Mouse (Mus musculus): ENCODE data around the gene Cdh18. TPM values are rescaled to one million over a fixed set of nuclear protein-coding genes. Genes with fewer than 3 reads are reported as not detected.

The Cdh18 gene
- polyA plus RNA-seq, 1 experiment from 2014 or later = 1.6 TPM

DNA sequence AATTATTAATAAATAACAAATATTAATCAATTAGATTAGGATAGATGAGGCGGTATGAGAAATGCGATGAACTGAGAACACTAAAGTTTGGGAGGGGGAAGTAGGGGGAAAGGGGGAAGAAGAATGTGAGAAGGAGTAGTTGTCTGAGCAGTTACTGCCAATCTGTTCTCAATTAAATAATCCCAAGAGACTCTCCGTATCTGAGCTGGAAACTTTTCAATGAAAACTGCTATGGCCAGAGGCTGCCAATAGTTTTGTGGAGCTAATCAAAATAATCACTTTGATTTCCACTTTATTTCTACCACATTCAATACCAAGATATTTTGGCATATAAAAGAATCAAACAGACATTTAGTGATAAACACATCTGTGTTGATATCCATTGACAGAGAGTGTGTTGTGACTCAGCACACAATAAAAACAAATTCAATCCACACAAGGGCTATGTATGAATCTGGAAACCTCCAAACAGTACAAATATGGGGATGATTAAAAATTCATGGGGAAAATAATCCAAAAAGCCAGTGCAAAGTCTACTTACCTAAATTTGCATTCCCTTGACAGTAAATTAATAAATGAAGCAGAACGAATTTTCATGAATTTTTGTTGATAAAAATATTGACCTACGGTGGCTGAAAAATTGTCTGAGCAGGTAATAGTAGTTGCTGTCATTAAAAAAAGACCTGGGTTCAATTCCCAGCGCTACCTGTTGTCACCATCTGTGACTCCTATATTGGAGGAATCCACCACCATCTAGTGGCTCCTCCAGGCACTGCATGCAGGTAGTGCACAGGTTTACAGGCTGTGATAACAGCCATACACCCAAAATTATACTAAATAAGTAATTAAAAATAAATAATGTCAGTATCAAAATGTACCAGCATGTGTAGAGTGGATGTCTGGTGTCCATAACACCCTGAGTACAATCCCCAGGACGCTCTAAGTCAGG lies 922.0 kb downstream of the Cdh18 start:
- no peak overlapping the region for H3K9ac ChIP-seq (ENCODE audit: low read length)
- H3K27me3 ChIP-seq (replicated peaks; ENCODE audit: control insufficient read depth, insufficient read depth, low read length) = no peaks in the 10 kb centered on the region
- WGBS = 79% methylated on average over 7 of the region's 7 CpGs

DNA sequence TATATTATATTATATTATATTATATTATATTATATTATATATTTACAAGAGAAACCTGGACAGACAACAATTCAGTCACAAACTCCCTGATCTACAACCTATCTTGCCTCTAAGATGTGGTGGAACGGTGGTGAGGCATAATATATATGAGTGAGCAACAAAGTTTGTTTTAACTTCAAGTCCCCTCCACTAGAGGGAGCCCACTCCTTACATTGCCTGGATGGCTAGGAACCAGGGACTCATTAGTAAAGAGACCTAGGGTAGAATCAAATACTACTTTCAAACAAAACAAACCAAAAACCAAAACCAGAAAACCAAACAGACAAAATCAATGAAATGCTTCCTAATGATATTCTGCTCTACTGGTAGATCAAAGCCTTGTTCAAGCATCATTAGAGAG lies 937.5 kb downstream of the Cdh18 start:
- no peak overlapping the region for H3K4me2 ChIP-seq (ENCODE audit: low read length)
- DNase-seq (ENCODE audit: low spot score) = no peak

More for the DNA sequence above, 922.0 kb downstream of the Cdh18 start:
- H3K9me3 ChIP-seq (ENCODE audit: control insufficient read depth, low read length) = no peaks in the 10 kb centered on the region
- H3K4me1 ChIP-seq (replicated peaks; ENCODE audit: control insufficient read depth, insufficient read depth, low read length) = no peaks in the 10 kb centered on the region
- DNase-seq (ENCODE audit: low spot score) (no peak), ATAC-seq (replicated peaks; ENCODE audit: low FRiP score, low TSS enrichment, low read depth) (no peak)
- H3K36me3 ChIP-seq (ENCODE audit: control insufficient read depth, insufficient read depth, low read length) = no peaks in the 10 kb centered on the region
- H3K4me2 ChIP-seq (ENCODE audit: low read length) = no peak overlapping the region
- H3K4me3 ChIP-seq (ENCODE audit: low read depth, low read length) = no peak overlapping the region
- H3K27ac ChIP-seq (ENCODE audit: low read depth) = no peak overlapping the region

DNA sequence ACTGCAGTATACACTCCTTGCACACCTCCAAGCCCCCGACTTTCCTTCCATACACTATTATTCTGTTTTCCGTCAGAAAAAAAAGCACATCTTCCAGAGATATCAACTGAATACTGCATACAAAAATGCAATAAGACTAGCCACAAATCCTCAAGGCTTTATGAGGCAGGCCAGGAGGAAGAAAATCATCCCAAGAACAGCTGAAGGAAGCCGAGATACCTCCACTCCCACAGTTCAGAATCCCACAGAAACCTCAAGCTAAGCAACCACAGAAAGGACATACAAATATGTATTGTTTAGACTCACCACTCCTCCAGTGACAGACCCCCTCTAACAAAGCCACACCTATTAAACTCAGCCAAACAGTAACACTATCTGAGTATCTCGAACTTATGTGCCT lies 957.7 kb downstream of the Cdh18 start:
- H3K9me3 ChIP-seq (ENCODE audit: control insufficient read depth, low read length) = no peaks in the 10 kb centered on the region
- 76% methylated on average over 4 of the region's 4 CpGs for WGBS
- no peak overlapping the region for H3K4me2 ChIP-seq (ENCODE audit: low read length)
- no peaks in the 10 kb centered on the region for H3K4me1 ChIP-seq (replicated peaks; ENCODE audit: control insufficient read depth, insufficient read depth, low read length)
- no peaks in the 10 kb centered on the region for H3K27me3 ChIP-seq (replicated peaks; ENCODE audit: control insufficient read depth, insufficient read depth, low read length)
- DNase-seq (ENCODE audit: low spot score) (no peak), ATAC-seq (replicated peaks; ENCODE audit: low FRiP score, low TSS enrichment, low read depth) (no peak)
- no peak overlapping the region for H3K27ac ChIP-seq (ENCODE audit: low read depth)
- H3K4me3 ChIP-seq (ENCODE audit: low read depth, low read length) = no peak overlapping the region
- H3K9ac ChIP-seq (ENCODE audit: low read length) = no peak overlapping the region
- no peaks in the 10 kb centered on the region for H3K36me3 ChIP-seq (ENCODE audit: control insufficient read depth, insufficient read depth, low read length)

More for the DNA sequence above, 937.5 kb downstream of the Cdh18 start:
- H3K36me3 ChIP-seq (ENCODE audit: control insufficient read depth, insufficient read depth, low read length) = no peaks in the 10 kb centered on the region
- H3K27ac ChIP-seq (ENCODE audit: low read depth) = no peak overlapping the region
- no peak for ATAC-seq (replicated peaks; ENCODE audit: low FRiP score, low TSS enrichment, low read depth)
- H3K27me3 ChIP-seq (replicated peaks; ENCODE audit: control insufficient read depth, insufficient read depth, low read length) = no peaks in the 10 kb centered on the region
- no peaks in the 10 kb centered on the region for H3K4me1 ChIP-seq (replicated peaks; ENCODE audit: control insufficient read depth, insufficient read depth, low read length)
- no peak overlapping the region for H3K9ac ChIP-seq (ENCODE audit: low read length)
- no peaks in the 10 kb centered on the region for H3K9me3 ChIP-seq (ENCODE audit: control insufficient read depth, low read length)
- 42% methylated on average over 1 of the region's 1 CpGs for WGBS
- no peak overlapping the region for H3K4me3 ChIP-seq (ENCODE audit: low read depth, low read length)

DNA sequence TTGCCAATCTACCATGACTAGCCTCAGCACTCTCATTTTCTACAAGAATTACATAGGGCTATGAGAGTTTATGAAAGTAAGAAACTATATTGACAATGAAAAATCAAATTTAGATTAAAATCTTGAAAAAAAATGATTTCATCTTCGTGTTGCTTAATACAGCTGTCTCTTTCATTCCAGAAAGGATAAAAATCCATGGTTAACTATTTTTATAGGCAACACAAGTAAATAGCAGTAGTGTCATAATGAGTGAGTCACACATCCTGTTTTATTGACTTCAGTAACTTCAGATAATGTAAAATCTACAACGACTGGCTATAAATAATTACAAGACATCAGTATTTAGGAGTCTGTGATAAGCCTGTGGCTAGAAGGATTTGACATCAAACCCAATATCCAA lies 960.9 kb downstream of the Cdh18 start:
- H3K4me1 ChIP-seq (replicated peaks; ENCODE audit: control insufficient read depth, insufficient read depth, low read length) = no peaks in the 10 kb centered on the region

DNA sequence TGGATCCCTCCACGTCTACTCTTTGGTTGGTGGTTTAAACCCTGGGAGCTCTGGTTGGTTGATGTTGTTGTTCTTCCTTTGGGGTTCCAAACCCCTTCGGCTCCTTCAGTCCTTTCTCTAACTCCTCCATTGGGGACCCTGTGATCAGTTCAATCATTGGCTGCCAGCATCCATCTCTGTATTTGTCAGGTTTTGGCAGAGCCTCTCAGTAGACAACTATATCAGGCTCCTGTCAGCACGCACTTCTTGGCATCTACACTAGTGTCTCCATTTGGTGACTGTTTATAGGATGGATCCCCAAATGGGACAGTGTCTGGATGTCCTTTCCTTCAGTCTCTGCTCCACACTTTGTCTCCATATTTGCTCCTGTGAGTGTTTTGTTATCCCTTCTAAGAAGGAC lies 967.0 kb downstream of the Cdh18 start:
- no peak for ATAC-seq (replicated peaks; ENCODE audit: low FRiP score, low TSS enrichment, low read depth)
- no peaks in the 10 kb centered on the region for H3K4me1 ChIP-seq (replicated peaks; ENCODE audit: control insufficient read depth, insufficient read depth, low read length)
- H3K9ac ChIP-seq (ENCODE audit: low read length) = no peak overlapping the region
- H3K9me3 ChIP-seq (ENCODE audit: control insufficient read depth, low read length) = no peaks in the 10 kb centered on the region
- 85% methylated on average over 3 of the region's 3 CpGs for WGBS
- no peaks in the 10 kb centered on the region for H3K36me3 ChIP-seq (ENCODE audit: control insufficient read depth, insufficient read depth, low read length)
- H3K4me3 ChIP-seq (ENCODE audit: low read depth, low read length) = no peak overlapping the region
- DNase-seq (ENCODE audit: low spot score) = no peak
- H3K27me3 ChIP-seq (replicated peaks; ENCODE audit: control insufficient read depth, insufficient read depth, low read length) = no peaks in the 10 kb centered on the region
- H3K4me2 ChIP-seq (ENCODE audit: low read length) = no peak overlapping the region
- H3K27ac ChIP-seq (ENCODE audit: low read depth) = no peak overlapping the region

More for the DNA sequence above, 960.9 kb downstream of the Cdh18 start:
- Histone ChIP-seq H3K27me3 (replicated peaks; ENCODE audit: control insufficient read depth, insufficient read depth, low read length) (no peaks in the 10 kb centered on the region), H3K27ac (ENCODE audit: low read depth) (no peak overlapping the region), H3K9me3 (ENCODE audit: control insufficient read depth, low read length) (no peaks in the 10 kb centered on the region), H3K4me3 (ENCODE audit: low read depth, low read length) (no peak overlapping the region), H3K36me3 (ENCODE audit: control insufficient read depth, insufficient read depth, low read length) (no peaks in the 10 kb centered on the region), H3K9ac (ENCODE audit: low read length) (no peak overlapping the region), H3K4me2 (ENCODE audit: low read length) (no peak overlapping the region)
- DNase-seq (ENCODE audit: low spot score) = no peak
- no peak for ATAC-seq (replicated peaks; ENCODE audit: low FRiP score, low TSS enrichment, low read depth)
- WGBS = 50% methylated on average over 2 of the region's 2 CpGs

DNA sequence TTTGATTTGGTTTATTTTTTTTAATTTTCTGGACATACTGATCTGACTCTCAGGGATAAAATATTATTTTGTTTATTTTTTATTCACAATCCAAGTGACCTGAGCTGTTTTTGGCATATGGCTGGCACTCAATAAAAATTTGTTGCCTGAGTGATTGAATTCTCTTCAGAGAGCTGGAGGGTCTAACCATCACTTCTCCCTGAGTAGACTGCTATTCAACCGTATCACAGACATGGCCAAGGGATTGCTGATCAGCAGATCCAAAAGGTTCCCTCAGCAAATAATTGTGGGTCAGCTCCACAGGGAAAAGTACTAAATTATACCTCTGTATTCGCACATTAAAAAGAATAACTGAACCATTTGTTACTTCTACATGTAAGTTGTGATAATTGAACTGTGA lies 969.3 kb downstream of the Cdh18 start:
- Histone ChIP-seq H3K4me1 (replicated peaks; ENCODE audit: control insufficient read depth, insufficient read depth, low read length) (no peaks in the 10 kb centered on the region), H3K27ac (ENCODE audit: low read depth) (no peak overlapping the region), H3K9me3 (ENCODE audit: control insufficient read depth, low read length) (no peaks in the 10 kb centered on the region), H3K4me2 (ENCODE audit: low read length) (no peak overlapping the region), H3K4me3 (ENCODE audit: low read depth, low read length) (no peak overlapping the region), H3K27me3 (replicated peaks; ENCODE audit: control insufficient read depth, insufficient read depth, low read length) (no peaks in the 10 kb centered on the region), H3K36me3 (ENCODE audit: control insufficient read depth, insufficient read depth, low read length) (no peaks in the 10 kb centered on the region), H3K9ac (ENCODE audit: low read length) (no peak overlapping the region)
- ATAC-seq (replicated peaks; ENCODE audit: low FRiP score, low TSS enrichment, low read depth) (no peak), DNase-seq (ENCODE audit: low spot score) (no peak)
- 73% methylated on average over 2 of the region's 2 CpGs for WGBS
